Mouse (Mus musculus) B cell, adult 2 months (primary cell): ENCODE data around the gene Gtf2h3.
A peak's percentile ranks its signal among the peaks of the same experiment; 100 is the strongest.
"Not testable (repeated sequence)": the region's sequence is repeated elsewhere in the genome, so short reads cannot be mapped to it uniquely, and the experiment has no call there.

ENCODE experiments used
- DNase-seq, 2 experiments: peaks; one replicate each; pipeline ENCODE4 v3.0.0; 2022

Gene Gtf2h3

GRCm38 (mm10) chr5:124578633-124579317, at the start of gene Gtf2h3, which contains the start of gene Eif2b1:
Gtf2h3 (plus strand) TSS chr5:124579140.
Eif2b1 (minus strand) TSS chr5:124579131.
- DNase-seq: peak; percentile 96 to 97

- no peak for DNase-seq
Measured at GRCm38 (mm10) chr5:124529191-124529651, 49.7 kb upstream of the Gtf2h3 start.

- no peak for DNase-seq
Measured at GRCm38 (mm10) chr5:124529697-124530096, 49.2 kb upstream of the Gtf2h3 start.

- peak; percentile 49 to 55 for DNase-seq
Measured at GRCm38 (mm10) chr5:124530655-124531582, 48.0 kb upstream of the Gtf2h3 start, which contains the start of gene Rilpl1. Rilpl1 (minus strand) TSS chr5:124531391.

GRCm38 (mm10) chr5:124531583-124531930, 47.4 kb upstream of the Gtf2h3 start:
- DNase-seq: no peak

DNA sequence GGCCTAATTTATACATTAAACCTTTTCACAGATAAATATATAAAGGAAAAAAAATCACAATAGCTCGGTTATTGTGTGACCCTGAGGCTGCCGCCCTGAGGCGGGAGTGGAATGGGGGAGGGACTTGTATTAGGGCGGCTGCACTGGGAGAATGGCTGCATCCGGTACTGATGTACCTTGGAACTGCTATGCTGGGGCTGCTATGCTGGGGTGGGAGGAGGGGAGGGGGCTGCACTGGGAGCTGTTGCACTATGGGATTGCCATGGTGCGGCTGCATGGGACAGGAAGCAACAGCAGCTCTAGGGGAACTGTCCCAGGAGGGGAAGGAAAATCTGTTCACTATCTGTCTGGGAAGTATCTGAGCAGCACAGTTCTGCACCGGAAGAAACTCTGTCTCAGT, 46.5 kb upstream of the Gtf2h3 start:
- no peak for DNase-seq

DNA sequence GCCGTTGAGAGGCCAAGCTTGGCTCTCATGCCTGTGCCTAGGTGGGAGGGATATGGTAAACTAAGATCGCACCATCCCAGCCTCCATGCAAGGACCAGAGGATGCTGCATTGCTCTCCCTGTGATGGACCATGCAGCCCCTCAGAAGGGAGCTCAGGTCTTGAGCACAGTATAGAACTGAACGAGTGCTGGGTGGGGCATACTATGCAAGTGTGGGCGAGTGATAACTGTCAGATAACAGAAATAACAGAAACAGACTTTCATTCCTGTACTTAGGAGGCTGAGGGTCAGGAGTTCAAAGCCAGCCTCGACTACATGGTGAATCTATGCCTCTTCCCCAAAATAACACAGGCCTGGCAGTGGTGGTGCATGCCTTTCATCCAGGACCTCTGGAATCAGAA, 43.9 kb upstream of the Gtf2h3 start:
- DNase-seq: no peak

GRCm38 (mm10) chr5:124536776-124537175, 42.2 kb upstream of the Gtf2h3 start:
- peak in 1 of 2 experiments; percentile 16 for DNase-seq

DNA sequence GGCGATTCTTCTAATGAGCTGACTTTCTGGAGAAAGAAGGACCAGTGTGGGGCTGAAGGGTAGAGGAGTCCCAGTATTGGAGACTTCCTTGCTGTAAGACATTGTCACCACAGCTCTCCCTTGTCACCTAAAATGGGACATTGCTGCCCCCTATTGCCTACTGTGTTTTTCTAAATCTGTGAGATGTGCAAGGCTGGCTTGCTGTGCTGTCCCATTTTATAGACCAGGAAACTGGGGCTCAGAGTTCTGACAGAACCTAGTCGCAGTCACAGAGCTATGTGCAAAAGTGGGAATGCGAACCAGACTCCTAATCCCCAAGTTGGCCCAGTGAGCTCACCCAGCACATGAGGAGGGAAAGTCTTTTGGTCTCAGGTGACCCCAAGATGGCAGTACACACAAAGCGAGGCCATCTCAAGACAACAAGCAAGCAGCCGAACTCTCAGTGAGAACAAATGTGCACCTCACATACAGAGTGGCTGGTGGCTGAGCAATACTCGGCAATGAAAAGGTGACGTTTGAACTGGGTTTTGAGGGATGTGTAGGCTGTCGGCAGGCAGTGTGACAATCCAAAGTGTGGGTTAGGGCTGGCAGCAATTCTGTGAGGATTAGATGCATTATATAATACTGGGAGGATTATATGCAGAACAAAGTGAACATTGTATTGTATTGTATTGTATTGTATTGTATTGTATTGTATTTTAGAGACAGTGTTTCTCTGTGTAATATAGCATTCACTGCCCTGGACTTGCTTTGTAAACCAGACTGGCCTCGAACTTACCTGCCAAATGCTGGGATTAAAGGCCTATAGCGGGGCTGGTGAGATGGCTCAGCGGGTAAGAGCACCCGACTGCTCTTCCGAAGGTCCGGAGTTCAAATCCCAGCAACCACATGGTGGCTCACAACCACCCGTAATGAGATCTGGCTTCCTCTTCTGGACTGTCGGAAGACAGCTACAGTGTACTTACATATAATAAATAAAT, 39.8 kb upstream of the Gtf2h3 start:
- DNase-seq: peak; percentile 74 to 76

- DNase-seq: no peak
Measured at GRCm38 (mm10) chr5:124539905-124540304, 39.0 kb upstream of the Gtf2h3 start.

GRCm38 (mm10) chr5:124540383-124540786, 38.6 kb upstream of the Gtf2h3 start, which contains the start of gene Tmed2:
Tmed2 (plus strand) TSS chr5:124540695.
- DNase-seq: peak; percentile 94

GRCm38 (mm10) chr5:124540905-124541601, 37.9 kb upstream of the Gtf2h3 start:
- DNase-seq: peak; percentile 60 to 64

DNA sequence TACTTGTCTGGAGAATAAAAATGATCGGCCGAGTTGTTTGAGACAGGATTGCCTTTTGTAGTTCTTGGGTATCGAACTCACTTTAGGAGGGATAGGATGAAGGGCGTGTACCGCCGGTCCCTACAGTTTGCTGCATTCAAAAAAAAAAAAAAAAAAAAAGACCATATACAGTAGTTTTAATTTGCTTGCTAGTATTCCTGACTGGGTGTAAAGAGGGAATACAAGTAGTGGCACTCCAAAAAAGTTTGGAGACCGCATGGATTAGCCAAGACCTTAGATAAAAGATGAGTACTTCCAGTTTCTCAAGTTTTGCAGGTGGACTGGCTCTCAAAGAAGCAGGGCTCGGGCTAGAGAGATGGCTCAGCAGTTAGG, 37.4 kb upstream of the Gtf2h3 start:
- no peak for DNase-seq

- DNase-seq: not testable (repeated sequence)
Measured at GRCm38 (mm10) chr5:124550737-124551136, 28.2 kb upstream of the Gtf2h3 start.

DNA sequence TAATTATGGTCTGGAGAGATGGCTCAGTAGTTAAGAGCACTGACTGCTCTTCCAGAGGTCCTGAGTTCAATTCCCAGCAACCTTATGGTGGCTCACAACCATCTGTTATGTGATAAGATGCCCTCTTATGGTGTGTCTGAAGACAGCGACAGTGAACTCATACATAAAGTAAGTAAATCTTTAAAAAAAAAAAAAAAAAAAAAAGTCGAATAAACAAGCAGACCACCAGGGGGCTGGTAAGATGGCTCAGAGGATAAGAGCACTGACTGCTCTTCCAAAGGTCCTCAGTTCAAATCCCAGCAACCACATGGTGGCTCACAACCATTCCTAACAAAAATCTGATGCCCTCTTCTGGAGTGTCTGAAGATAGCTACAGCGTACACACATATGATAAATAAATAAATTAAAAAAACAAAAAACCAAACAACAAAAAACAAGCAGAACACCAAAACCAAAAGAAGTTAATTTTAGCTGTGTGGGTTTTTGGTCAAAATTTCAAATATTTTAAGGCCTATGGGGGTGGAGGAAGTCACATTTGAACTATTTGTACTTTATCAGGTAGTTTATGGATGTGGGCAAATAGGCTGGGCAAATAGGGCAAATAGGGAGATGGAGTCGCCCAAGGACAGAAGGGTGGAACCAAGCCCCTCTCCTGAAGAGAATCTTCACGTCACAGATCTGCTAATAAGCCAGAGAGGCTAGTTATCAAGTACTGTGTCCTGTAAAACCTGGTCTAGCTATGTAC, 27.4 kb upstream of the Gtf2h3 start:
- peak; percentile 34 for DNase-seq

DNA sequence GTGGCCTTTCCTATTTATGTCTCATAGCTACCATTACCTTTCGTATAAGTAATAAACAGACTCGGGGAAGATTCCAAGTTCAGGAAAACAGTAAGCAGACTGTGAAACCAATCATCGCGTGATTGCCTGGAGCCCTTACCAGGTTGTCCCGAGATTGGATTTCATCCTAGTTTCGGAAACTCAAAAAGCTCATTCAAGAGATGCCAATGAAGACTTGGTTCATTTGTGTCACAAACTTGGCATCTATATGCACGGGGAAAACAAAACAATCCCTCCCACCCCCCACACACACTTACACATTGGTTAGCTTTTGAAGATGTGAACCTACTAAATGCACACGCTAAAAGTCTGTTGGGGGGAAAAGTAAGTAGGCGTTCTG, 26.9 kb upstream of the Gtf2h3 start:
- no peak for DNase-seq

- DNase-seq: peak; percentile 93
Measured at GRCm38 (mm10) chr5:124552558-124553307, 26.2 kb upstream of the Gtf2h3 start, which contains the start of gene Ddx55. Ddx55 (plus strand) TSS chr5:124552864.

DNA sequence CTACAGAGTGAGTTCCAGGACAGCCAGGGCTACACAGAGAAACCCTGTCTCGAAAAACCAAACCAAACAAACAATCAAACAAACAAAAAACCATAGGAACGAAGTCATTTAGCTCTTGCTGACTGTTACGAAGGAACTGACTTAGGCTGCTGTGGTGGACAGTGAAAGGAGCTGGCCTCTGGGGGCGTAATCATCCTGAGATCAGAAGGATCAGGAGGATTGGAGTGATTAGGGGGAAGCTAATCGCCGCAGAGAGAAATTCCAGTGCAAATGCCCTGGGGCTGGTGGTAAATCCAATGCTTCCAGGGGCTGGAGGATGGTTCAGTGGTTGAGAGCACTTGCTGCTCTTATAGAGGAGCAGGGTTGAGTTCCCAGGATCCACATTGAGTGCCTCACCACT, 25.3 kb upstream of the Gtf2h3 start:
- no peak for DNase-seq

DNA sequence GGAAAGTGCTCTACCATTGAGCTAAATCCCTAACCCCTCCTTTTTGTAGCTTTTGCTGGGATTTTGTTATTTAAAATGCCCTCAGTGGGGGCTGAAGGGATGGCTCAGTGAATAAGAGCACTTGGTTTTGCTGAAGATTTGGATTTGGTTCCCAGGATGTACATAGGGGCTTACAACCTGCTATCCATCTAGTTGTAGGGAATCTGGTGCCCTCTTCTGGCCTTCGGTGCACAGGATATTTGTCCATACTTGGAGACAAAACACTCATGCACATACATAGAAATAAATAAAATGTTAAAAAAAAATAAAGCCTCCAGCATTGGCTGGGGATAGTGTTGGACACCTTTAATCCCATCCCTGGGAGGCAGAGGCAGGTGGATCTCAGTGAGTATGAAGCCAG, 23.8 kb upstream of the Gtf2h3 start:
- DNase-seq: peak in 1 of 2 experiments; percentile 28

DNA sequence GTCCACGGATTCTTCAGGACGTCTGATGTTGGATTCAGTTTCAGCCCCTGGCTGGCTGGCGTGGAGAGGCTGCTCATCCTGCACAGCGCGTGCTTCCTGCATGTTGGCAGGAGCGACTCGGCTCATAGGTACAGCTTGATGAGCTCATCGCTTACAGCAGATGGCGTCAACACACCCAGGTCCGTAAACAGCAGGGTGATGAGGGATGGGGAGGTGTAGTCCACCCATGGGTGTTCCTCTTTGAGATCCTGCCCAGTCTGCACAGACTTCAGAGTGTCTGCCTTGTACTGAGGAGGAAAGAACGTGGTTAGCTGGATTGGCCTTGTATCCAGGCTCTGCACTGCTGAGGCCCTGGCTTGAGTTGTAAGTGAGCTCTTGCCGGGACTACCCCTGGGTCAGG, 7.9 kb upstream of the Gtf2h3 start:
- no peak for DNase-seq
